Mouse (Mus musculus) kidney, embryonic 16.5 days (tissue): ENCODE data around the gene Gm43552. TPM values are rescaled to one million over a fixed set of nuclear protein-coding genes. Genes with fewer than 3 reads are reported as not detected.

Experiments
- ATAC-seq: fragments of 200-750 bp; cut with Nextera tagmentation; 2 replicates; pipeline ENCODE4 v1.8.0; 2017; ENCODE audit warnings: moderate TSS enrichment; ENCODE audit not compliant: low FRiP score, low TSS enrichment
- H3K27ac ChIP-seq: fragments of 300-500 bp; sonication (generic); 2 replicates; pipeline ENCODE4 v1.5.1; 2014; ENCODE audit warnings: low read length
- H3K27me3 ChIP-seq: fragments of 300-500 bp; sonication (generic); 2 replicates; pipeline ENCODE4 v1.6.1; 2014; ENCODE audit warnings: low read length, control low read depth, mixed read lengths; ENCODE audit not compliant: insufficient read depth
- H3K36me3 ChIP-seq: fragments of 300-500 bp; sonication (generic); 2 replicates; pipeline ENCODE4 v1.6.1; 2014; ENCODE audit warnings: low read length, control low read depth, mixed read lengths; ENCODE audit not compliant: insufficient read depth
- H3K4me1 ChIP-seq: fragments of 300-500 bp; sonication (generic); 2 replicates; pipeline ENCODE4 v1.6.1; 2014; ENCODE audit warnings: low read length, control low read depth, mixed read lengths; ENCODE audit not compliant: insufficient read depth
- H3K4me2 ChIP-seq: fragments of 300-500 bp; sonication (generic); replicated peaks from 2 replicates; pipeline ENCODE4 v1.6.1; 2014; ENCODE audit warnings: low read depth, low read length
- H3K4me3 ChIP-seq: fragments of 300-500 bp; sonication (generic); 2 replicates; pipeline ENCODE4 v1.5.1; 2014; ENCODE audit warnings: mild to moderate bottlenecking, low read length
- H3K9ac ChIP-seq: fragments of 300-500 bp; sonication (generic); replicated peaks from 2 replicates; pipeline ENCODE4 v1.6.1; 2014; ENCODE audit warnings: low read length
- H3K9me3 ChIP-seq: fragments of 300-500 bp; sonication (generic); 2 replicates; pipeline ENCODE4 v1.6.1; 2016; ENCODE audit warnings: low read length, control low read depth
- WGBS: fragments of 180-500 bp; shearing (Covaris S2); extraction: QIAGEN DNeasy Blood & Tissue Kit; methylation state at CpG from one replicate; pipeline ENCODE4 v1.1.7; 2014; 5-methylcytosine and 5-hydroxymethylcytosine counted together
- polyA plus RNA-seq: library from polyadenylated mRNA; unstranded; fragments of >200 nt; fragmentation: Nextera tagmentation; extraction: Ambion mirVana; gene quantifications from 2 replicates; pipeline ENCODE4 v1.2.1, GENCODE M21; 2015

Gene Gm43552
- polyA plus RNA-seq, 1 experiment from 2014 or later = not detected

- 0 out of 2 replicates have a peak, but pooled peaks cover 4% of the 10 kb centered on the region for H3K9me3 ChIP-seq
- H3K36me3 ChIP-seq = no peaks in the 10 kb centered on the region
- H3K4me1 ChIP-seq = no peaks in the 10 kb centered on the region
- H3K27me3 ChIP-seq = no peaks in the 10 kb centered on the region
- H3K9ac ChIP-seq = no peak overlapping the region
- no peak overlapping the region for H3K27ac ChIP-seq
- no peak for ATAC-seq
- 68% methylated on average over 7 of the region's 7 CpGs for WGBS
- H3K4me2 ChIP-seq = no peak overlapping the region
- H3K4me3 ChIP-seq = no peak overlapping the region
These were observed 7.6 kb upstream of the Gm43552 start for GRCm38 (mm10) chr5:65500231-65500630.

DNA sequence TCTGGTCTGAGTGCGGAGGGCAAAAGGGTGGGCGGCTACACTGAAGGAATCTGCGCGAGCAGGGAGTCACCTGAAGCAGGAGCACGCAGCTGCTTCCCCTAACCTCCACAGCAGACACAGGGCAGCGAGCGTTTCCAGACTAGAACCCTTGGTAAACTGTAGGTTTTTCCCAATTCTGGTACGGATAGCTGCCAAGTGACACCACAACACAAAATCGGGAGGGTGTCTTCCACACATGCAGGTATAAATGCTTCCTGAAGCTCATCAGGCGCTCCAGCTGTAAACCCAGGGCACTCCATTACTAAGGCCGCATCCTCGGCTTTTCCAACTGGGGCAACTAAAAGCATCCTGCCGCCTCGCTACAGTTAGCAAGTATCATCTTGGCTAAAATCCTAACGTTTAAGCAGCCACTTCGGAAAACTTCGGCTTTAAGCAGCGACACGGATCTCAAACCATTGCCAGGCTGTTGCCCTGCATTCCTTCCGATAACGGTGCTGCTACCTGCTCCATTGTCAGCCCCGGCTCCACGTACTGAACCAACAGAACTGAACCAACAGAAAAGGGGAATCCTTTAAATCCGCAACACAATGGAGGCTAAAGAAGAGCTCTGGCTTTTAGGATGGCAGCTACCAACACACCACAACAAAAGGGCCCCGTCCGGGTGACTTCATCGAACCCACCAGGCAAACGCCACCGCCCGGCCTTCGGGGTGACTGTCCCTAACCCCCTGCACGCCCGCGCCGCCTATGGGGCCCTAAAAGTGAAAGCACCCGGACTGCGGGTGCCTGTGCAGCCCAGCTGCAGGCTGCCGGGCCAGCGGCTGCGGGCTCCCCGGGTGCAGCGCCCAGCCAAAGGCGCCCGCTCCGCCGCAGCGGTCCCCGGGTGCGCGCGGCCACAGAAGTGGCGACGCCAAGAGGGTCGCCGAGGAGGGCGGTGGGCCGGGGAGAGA is 592 bp downstream of the Gm43552 start:
- peak overlapping the region; percentile 92 for H3K9ac ChIP-seq
- H3K9me3 ChIP-seq = no peaks in the 10 kb centered on the region
- H3K4me3 ChIP-seq = peak overlapping the region; percentile 90
- no peaks in the 10 kb centered on the region for H3K27me3 ChIP-seq
- peaks cover 14% of the 10 kb centered on the region for H3K4me1 ChIP-seq
- peak overlapping the region; percentile 92 for H3K4me2 ChIP-seq
- peak; percentile 90 for ATAC-seq
- H3K27ac ChIP-seq = peak overlapping the region; percentile 98
- H3K36me3 ChIP-seq = no peaks in the 10 kb centered on the region
- WGBS = under 1% methylated on average over 51 of the region's 57 CpGs

GRCm38 (mm10) chr5:65489830-65490229 is 2.8 kb downstream of the Gm43552 start:
- no peak overlapping the region for H3K27ac ChIP-seq
- no peak overlapping the region for H3K4me2 ChIP-seq
- H3K9me3 ChIP-seq = no peaks in the 10 kb centered on the region
- H3K36me3 ChIP-seq = no peaks in the 10 kb centered on the region
- no peak overlapping the region for H3K9ac ChIP-seq
- H3K4me3 ChIP-seq = no peak overlapping the region
- 82% methylated on average over 4 of the region's 4 CpGs for WGBS
- no peak for ATAC-seq
- H3K27me3 ChIP-seq = no peaks in the 10 kb centered on the region
- H3K4me1 ChIP-seq = peaks cover 18% of the 10 kb centered on the region

DNA sequence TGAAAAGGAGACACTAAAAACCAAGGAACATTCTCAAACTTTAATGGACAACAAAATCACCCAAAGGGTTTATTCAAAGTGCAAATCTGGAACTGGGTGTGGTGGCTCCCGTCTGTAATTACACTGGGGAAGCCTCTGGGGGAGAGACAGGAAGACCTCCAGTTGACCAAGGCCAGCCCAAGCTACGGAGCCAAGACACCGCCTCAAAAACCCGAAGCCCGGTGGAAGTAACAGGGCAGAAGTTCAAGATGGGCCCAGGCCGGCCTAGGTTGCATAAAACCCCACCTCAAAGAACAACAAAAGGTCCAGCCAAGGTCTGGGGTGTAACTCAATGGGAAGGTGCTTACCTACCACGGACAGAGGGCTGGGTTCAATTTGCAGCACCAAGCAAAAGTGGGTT is 3.9 kb downstream of the Gm43552 start:
- Histone ChIP-seq H3K4me1 (peaks cover 14% of the 10 kb centered on the region), H3K27ac (no peak overlapping the region), H3K4me3 (no peak overlapping the region), H3K36me3 (no peaks in the 10 kb centered on the region), H3K9ac (no peak overlapping the region), H3K27me3 (no peaks in the 10 kb centered on the region), H3K4me2 (no peak overlapping the region), H3K9me3 (no peaks in the 10 kb centered on the region)
- 72% methylated on average over 7 of the region's 7 CpGs for WGBS
- no peak for ATAC-seq

- 82% methylated on average over 10 of the region's 10 CpGs for WGBS
- H3K4me1 ChIP-seq = peaks cover 9% of the 10 kb centered on the region
- H3K9me3 ChIP-seq = no peaks in the 10 kb centered on the region
- ATAC-seq = no peak
- no peaks in the 10 kb centered on the region for H3K27me3 ChIP-seq
- no peaks in the 10 kb centered on the region for H3K36me3 ChIP-seq
- H3K4me2 ChIP-seq = no peak overlapping the region
- H3K9ac ChIP-seq = no peak overlapping the region
- H3K27ac ChIP-seq = no peak overlapping the region
- no peak overlapping the region for H3K4me3 ChIP-seq
These were observed 5.3 kb downstream of the Gm43552 start for GRCm38 (mm10) chr5:65487381-65487780.

DNA sequence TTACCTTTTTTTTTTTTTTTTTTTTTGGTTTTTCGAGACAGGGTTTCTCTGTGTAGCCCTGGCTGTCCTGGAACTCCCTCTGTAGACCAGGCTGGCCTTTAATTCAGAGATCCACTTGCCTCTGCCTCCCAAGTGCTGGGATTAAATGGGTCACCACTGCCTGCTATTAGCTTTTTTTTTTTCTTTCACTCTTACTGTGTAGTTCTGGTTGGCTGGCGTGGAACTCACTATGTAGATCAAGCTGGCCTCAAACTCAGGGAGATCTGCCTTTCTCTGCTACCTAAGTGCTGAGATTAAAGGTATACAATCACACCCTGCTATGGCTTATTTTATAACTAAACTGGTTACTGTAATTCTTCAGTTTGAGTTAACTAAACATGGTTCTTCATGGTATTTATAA is 6.1 kb downstream of the Gm43552 start:
- H3K4me3 ChIP-seq = no peak overlapping the region
- no peaks in the 10 kb centered on the region for H3K36me3 ChIP-seq
- H3K4me1 ChIP-seq = peaks cover 6% of the 10 kb centered on the region
- no peaks in the 10 kb centered on the region for H3K27me3 ChIP-seq
- 75% methylated on average over 1 of the region's 2 CpGs for WGBS
- no peak overlapping the region for H3K9ac ChIP-seq
- H3K4me2 ChIP-seq = no peak overlapping the region
- no peak overlapping the region for H3K27ac ChIP-seq
- no peak for ATAC-seq
- H3K9me3 ChIP-seq = no peaks in the 10 kb centered on the region

DNA sequence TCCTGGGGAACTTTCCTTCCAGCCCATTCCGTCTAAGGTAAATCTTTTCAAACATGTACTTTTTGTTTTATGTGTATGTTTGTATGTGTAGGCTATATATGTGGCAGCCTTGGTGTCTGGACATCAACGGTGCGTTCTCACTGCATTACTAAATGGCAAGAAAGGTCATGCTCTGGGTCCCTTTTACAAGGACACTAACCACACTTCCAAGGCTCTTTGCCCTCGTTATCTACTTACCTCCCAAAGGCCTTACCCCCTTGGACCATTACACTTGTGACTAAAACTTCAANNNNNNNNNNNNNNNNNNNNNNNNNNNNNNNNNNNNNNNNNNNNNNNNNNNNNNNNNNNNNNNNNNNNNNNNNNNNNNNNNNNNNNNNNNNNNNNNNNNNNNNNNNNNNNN is 9.6 kb downstream of the Gm43552 start:
- Histone ChIP-seq H3K4me3 (no peak overlapping the region), H3K9me3 (no peaks in the 10 kb centered on the region), H3K9ac (no peak overlapping the region), H3K27me3 (no peaks in the 10 kb centered on the region), H3K4me2 (no peak overlapping the region), H3K36me3 (0 out of 2 replicates have a peak, but pooled peaks cover 3% of the 10 kb centered on the region), H3K4me1 (peaks cover 4% of the 10 kb centered on the region), H3K27ac (no peak overlapping the region)
- no peak for ATAC-seq
- WGBS = 82% methylated on average over 4 of the region's 4 CpGs

DNA sequence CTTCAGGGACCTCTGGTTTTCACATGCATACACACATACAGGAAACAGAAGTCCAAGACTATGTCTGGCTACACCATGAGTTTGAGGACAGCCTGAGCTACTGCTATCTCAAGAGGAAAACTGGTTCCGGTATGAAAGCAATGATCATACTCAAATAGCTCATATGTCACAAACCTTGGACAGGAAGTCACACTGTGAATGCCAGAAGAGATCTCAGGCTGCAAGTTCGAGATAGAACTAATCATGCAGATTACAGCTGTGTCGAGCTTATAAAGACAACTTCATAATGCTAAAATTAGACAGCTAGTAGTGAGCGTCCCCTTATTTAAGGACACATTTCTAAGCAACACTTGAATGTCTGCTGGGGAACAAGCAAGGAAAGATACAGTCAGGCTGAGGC is 12.1 kb downstream of the Gm43552 start:
- no peak overlapping the region for H3K27ac ChIP-seq
- no peak overlapping the region for H3K9ac ChIP-seq
- 0 out of 2 replicates have a peak, but pooled peaks cover 3% of the 10 kb centered on the region for H3K36me3 ChIP-seq
- H3K4me3 ChIP-seq = no peak overlapping the region
- H3K9me3 ChIP-seq = no peaks in the 10 kb centered on the region
- ATAC-seq = no peak
- H3K4me2 ChIP-seq = no peak overlapping the region
- 77% methylated on average over 4 of the region's 4 CpGs for WGBS
- no peaks in the 10 kb centered on the region for H3K4me1 ChIP-seq
- no peaks in the 10 kb centered on the region for H3K27me3 ChIP-seq

DNA sequence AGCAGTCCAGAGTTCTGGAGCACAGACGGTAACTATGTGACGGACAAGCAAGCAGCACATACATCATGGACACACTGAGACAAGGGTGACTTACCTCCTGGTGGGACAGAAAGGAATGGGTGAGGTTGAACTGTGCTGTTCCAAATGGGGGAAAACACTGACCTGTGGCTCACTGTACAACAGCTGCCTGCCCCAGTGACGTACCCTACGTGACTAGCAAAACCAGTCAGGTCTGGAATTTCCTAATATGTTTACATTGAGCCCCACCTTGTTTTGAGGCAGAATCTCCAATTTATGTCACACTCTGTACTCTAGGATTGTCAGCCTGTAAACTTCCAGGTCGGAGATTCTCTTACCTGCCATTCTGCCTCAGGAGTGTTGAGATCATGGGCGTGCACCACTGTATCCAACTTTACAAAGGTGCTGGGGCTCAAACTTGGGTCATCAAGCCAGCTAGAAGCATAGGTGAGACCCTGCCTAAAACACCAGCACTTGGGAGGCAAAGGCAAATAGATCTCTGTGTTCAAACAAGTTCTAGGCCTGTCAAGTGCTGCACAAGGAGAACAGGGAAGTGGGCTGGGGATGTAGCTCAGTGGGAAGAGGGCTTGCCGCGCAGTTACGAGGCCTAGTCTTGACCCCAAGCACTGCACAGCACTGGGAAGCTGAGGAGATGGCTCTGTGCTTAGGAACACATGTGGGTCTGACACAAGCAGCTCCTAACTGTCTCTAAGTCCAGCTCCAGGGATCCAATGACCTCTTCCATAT is 12.8 kb downstream of the Gm43552 start:
- no peak overlapping the region for H3K4me2 ChIP-seq
- no peak overlapping the region for H3K27ac ChIP-seq
- no peak for ATAC-seq
- no peaks in the 10 kb centered on the region for H3K4me1 ChIP-seq
- no peaks in the 10 kb centered on the region for H3K27me3 ChIP-seq
- 89% methylated on average over 9 of the region's 9 CpGs for WGBS
- 0 out of 2 replicates have a peak, but pooled peaks cover 3% of the 10 kb centered on the region for H3K36me3 ChIP-seq
- H3K9me3 ChIP-seq = no peaks in the 10 kb centered on the region
- H3K9ac ChIP-seq = no peak overlapping the region
- H3K4me3 ChIP-seq = no peak overlapping the region
